8 mouse cellular contexts compared by ENCODE assay signal in genomic region chr4:117346025-117346424, GRCm38 (mm10).
A peak's percentile ranks its signal among the peaks of the same experiment; 100 is the strongest.
DNase-seq lines count a peak whose midpoint lies in the region; ATAC-seq and TF ChIP-seq lines count a peak whose summit lies in the region.

No protein-coding gene starts in this region.

- WGBS in cerebellum, adult 2 months = 56% methylated on average over 6 of the region's 6 CpGs
- WGBS in midbrain, embryonic 13.5 days = 66% methylated on average over 6 of the region's 6 CpGs
- WGBS in midbrain, embryonic 16.5 days = 70% methylated on average over 6 of the region's 6 CpGs
- WGBS in large intestine, adult 2 months = 38% methylated on average over 6 of the region's 6 CpGs
- WGBS in forebrain, embryonic 10.5 days = 67% methylated on average over 6 of the region's 6 CpGs

- peak; percentile 36; the same call in 1 of the 2 replicates for TF ChIP-seq CTCF in cerebellum, adult 2 months (IDR thresholded peaks at IDR 0.05; ENCODE audit: borderline replicate concordance, insufficient read depth, low read depth, low read length)

- DNase-seq in cerebellum, adult 2 months = peak in 1 of 2 experiments; percentile 20
- peak; percentile 73 for DNase-seq in embryo, embryonic 10.5 days (ENCODE audit: low spot score)
- peak; percentile 47 for DNase-seq in large intestine, adult 2 months (ENCODE audit: low read depth, low spot score)
- DNase-seq in forebrain, embryonic 10.5 days (ENCODE audit: extremely low spot score, low spot score) = no peak

- no peak for ATAC-seq in cerebellum, adult (ENCODE audit: insufficient number of reproducible peaks, low FRiP score, low TSS enrichment)
- ATAC-seq in midbrain, embryonic 13.5 days = 0 out of 2 replicates have a peak, but pooled peaks have one; percentile 16
- no peak for ATAC-seq in midbrain, embryonic 16.5 days
- peak; percentile 14; the same call in 1 of the 2 replicates for ATAC-seq in monocyte, adult 5-6 weeks (replicated peaks; ENCODE audit: insufficient number of reproducible peaks, low FRiP score, low TSS enrichment, poor library complexity, severe bottlenecking)

- no peaks in the 10 kb centered on the region for H3K36me3 ChIP-seq in midbrain, embryonic 13.5 days
- H3K36me3 ChIP-seq in midbrain, embryonic 16.5 days (ENCODE audit: control insufficient read depth, insufficient read depth, low read length) = no peaks in the 10 kb centered on the region
- H3K36me3 ChIP-seq in forebrain, embryonic 10.5 days (replicated peaks) = no peaks in the 10 kb centered on the region

- no peak overlapping the region for H3K9ac ChIP-seq in midbrain, embryonic 13.5 days (replicated peaks)
- no peak overlapping the region for H3K9ac ChIP-seq in midbrain, embryonic 16.5 days (ENCODE audit: low read depth, low read length)

- H3K9me3 ChIP-seq in midbrain, embryonic 13.5 days = no peaks in the 10 kb centered on the region
- no peaks in the 10 kb centered on the region for H3K9me3 ChIP-seq in midbrain, embryonic 16.5 days (replicated peaks; ENCODE audit: control insufficient read depth, low read length, poor library complexity, severe bottlenecking)
- H3K9me3 ChIP-seq in forebrain, embryonic 10.5 days = no peaks in the 10 kb centered on the region

- H3K27me3 ChIP-seq in cerebellum, adult 2 months (ENCODE audit: control insufficient read depth, insufficient read depth, low read length) = no peaks in the 10 kb centered on the region
- peaks cover 72% of the 10 kb centered on the region for H3K27me3 ChIP-seq in midbrain, embryonic 13.5 days
- peaks cover 14% of the 10 kb centered on the region for H3K27me3 ChIP-seq in midbrain, embryonic 16.5 days (ENCODE audit: control insufficient read depth, insufficient read depth, low read depth, low read length)
- peaks cover 64% of the 10 kb centered on the region for H3K27me3 ChIP-seq in forebrain, embryonic 10.5 days (ENCODE audit: poor library complexity, severe bottlenecking)

- no peak overlapping the region for H3K4me3 ChIP-seq in cerebellum, adult 2 months (replicated peaks; ENCODE audit: insufficient read depth, low read depth, low read length)
- H3K4me3 ChIP-seq in midbrain, embryonic 13.5 days (replicated peaks) = no peak overlapping the region
- H3K4me3 ChIP-seq in midbrain, embryonic 16.5 days (ENCODE audit: low read depth, low read length) = no peak overlapping the region
- H3K4me3 ChIP-seq in forebrain, embryonic 10.5 days = no peak overlapping the region

- H3K27ac ChIP-seq in cerebellum, adult 2 months (ENCODE audit: insufficient read depth, low read length) = no peak overlapping the region
- no peak overlapping the region for H3K27ac ChIP-seq in midbrain, embryonic 13.5 days
- H3K27ac ChIP-seq in midbrain, embryonic 16.5 days (ENCODE audit: low read length) = no peak overlapping the region
- H3K27ac ChIP-seq in forebrain, embryonic 10.5 days = no peak overlapping the region

- TF ChIP-seq POLR2A in cerebellum, adult 2 months (IDR thresholded peaks at IDR 0.05; ENCODE audit: borderline replicate concordance, insufficient read depth, low read length) = no peak

- no peaks in the 10 kb centered on the region for H3K4me1 ChIP-seq in cerebellum, adult 2 months (ENCODE audit: control insufficient read depth, insufficient read depth, low read length)
- H3K4me1 ChIP-seq in midbrain, embryonic 13.5 days (replicated peaks) = peaks cover 28% of the 10 kb centered on the region
- peaks cover 13% of the 10 kb centered on the region; the same call in 1 of the 2 replicates for H3K4me1 ChIP-seq in midbrain, embryonic 16.5 days (ENCODE audit: control insufficient read depth, insufficient read depth, low read length)
- peaks cover 17% of the 10 kb centered on the region for H3K4me1 ChIP-seq in forebrain, embryonic 10.5 days

- H3K4me2 ChIP-seq in midbrain, embryonic 13.5 days (replicated peaks) = no peak overlapping the region
- H3K4me2 ChIP-seq in midbrain, embryonic 16.5 days (ENCODE audit: low read length) = no peak overlapping the region

Comparison
In these comparisons a context has a peak if more than half of its experiments do, and no peak if none do; other contexts are left out.
1. ATAC-seq: peak in midbrain, embryonic 13.5 days (single experiment) and monocyte, adult 5-6 weeks (single experiment); none in cerebellum, adult (single experiment) and midbrain, embryonic 16.5 days (single experiment).